Mouse (Mus musculus): ENCODE results near the gene Dennd1a. TPM values are rescaled to one million over a fixed set of nuclear protein-coding genes. Genes with fewer than 3 reads are reported as not detected.

The Dennd1a gene
- polyA plus RNA-seq, 1 experiment: 7.7 TPM

DNA sequence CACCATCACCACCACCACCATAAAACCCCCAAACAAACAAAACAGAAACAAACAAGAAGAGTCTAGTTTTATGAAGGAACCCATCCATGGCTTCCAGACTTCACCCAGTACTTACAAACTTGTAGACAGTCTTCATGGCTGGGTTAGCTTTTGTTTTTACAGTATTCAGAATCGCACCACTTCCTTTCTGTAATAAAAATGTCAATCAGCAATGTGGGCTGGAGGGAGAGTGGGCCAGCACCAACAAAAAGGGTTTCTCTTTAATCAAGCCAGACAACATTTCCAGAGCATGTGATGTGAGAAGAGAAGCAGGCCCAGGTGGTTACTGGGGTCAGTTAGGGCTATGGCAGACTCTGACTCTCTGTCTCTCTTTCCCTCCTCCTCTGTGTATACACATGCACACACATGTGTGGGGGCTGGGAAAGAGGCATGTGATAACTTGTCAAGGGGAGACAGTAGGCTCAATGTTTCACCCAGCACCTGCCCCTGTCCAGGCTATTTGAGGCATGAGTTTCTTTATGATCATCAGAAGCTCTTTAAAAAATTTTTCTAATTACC, 433.2 kb downstream of the Dennd1a start:
- Histone ChIP-seq H3K27me3 (ENCODE audit: control insufficient read depth, insufficient read depth, insufficient read length) (no peaks in the 10 kb centered on the region), H3K79me3 (ENCODE audit: low read depth) (no peaks in the 10 kb centered on the region), H3K4me3 (ENCODE audit: insufficient read depth, poor library complexity, severe bottlenecking) (no peak overlapping the region), H3K79me2 (ENCODE audit: control insufficient read depth, insufficient read depth) (no peaks in the 10 kb centered on the region), H3ac (ENCODE audit: control insufficient read depth, insufficient read length, low read depth) (no peak overlapping the region), H3K36me3 (ENCODE audit: control insufficient read depth, insufficient read depth) (peaks cover 4% of the 10 kb centered on the region)
- TF ChIP-seq USF1 (IDR thresholded peaks at IDR 0.05; ENCODE audit: low read depth) (no peak), FOSL1 (IDR thresholded peaks at IDR 0.05; ENCODE audit: insufficient read depth, low read length, poor library complexity, severe bottlenecking) (no peak), CTCF (IDR thresholded peaks at IDR 0.05; ENCODE audit: control insufficient read depth, insufficient read depth, insufficient read length) (no peak), MYOD1 (IDR thresholded peaks at IDR 0.05; ENCODE audit: control insufficient read depth, insufficient read length, low read depth) (no peak), CEBPB (IDR thresholded peaks at IDR 0.05; ENCODE audit: low read depth) (no peak), MYOG (IDR thresholded peaks at IDR 0.05; ENCODE audit: control insufficient read depth, extremely low read depth, insufficient read length) (no peak), MAX (IDR thresholded peaks at IDR 0.05) (no peak)

DNA sequence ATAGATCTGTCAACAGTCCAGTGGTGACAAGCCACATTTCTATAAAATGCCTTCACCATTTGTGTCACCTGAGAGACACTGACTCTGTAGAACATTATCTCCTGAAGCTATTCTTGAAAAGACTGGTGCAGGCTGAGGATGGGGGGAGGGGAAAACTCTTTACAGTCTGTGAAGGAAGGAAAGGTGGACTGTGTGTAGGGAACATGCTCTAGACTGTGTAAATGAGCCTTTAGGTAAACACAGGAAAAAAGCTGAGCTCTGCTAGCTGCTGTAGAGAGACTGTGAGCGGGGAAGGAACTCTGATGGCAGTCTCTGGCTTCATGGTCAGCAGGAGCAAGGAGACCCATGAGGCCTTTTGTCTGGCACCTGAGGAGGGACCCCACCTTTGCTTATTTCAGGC, 436.6 kb downstream of the Dennd1a start:
- Histone ChIP-seq H3K79me3 (ENCODE audit: low read depth) (no peaks in the 10 kb centered on the region), H3K36me3 (ENCODE audit: control insufficient read depth, insufficient read depth) (no peaks in the 10 kb centered on the region), H3ac (ENCODE audit: control insufficient read depth, insufficient read length, low read depth) (no peak overlapping the region), H3K27me3 (ENCODE audit: control insufficient read depth, insufficient read depth, insufficient read length) (no peaks in the 10 kb centered on the region), H3K4me3 (ENCODE audit: insufficient read depth, poor library complexity, severe bottlenecking) (no peak overlapping the region), H3K79me2 (ENCODE audit: control insufficient read depth, insufficient read depth) (no peaks in the 10 kb centered on the region)
- TF ChIP-seq CTCF (IDR thresholded peaks at IDR 0.05; ENCODE audit: control insufficient read depth, insufficient read depth, insufficient read length) (no peak), MYOD1 (IDR thresholded peaks at IDR 0.05; ENCODE audit: control insufficient read depth, insufficient read length, low read depth) (no peak), MYOG (IDR thresholded peaks at IDR 0.05; ENCODE audit: control insufficient read depth, extremely low read depth, insufficient read length) (no peak), MAX (IDR thresholded peaks at IDR 0.05) (no peak), FOSL1 (IDR thresholded peaks at IDR 0.05; ENCODE audit: insufficient read depth, low read length, poor library complexity, severe bottlenecking) (no peak), CEBPB (IDR thresholded peaks at IDR 0.05; ENCODE audit: low read depth) (no peak), USF1 (IDR thresholded peaks at IDR 0.05; ENCODE audit: low read depth) (no peak)

DNA sequence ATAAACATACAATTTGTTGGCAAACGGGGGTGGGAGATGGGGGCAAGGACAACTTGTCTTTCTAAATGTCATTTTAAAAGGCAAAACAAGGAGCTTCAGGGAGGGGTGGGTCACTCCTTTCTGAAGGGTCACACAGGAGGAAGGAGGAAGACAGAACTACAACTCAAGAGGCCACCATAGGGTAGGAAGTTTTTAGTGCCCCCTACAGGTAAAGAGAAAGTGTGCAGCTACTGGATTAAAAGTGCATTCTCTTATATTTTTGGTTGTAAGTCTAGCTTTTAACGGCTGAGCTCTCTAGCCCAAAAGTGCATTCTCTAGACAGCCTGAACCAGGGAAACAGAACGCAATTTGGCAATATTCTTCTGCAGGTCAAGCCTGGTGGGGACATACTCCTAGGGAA, 437.8 kb downstream of the Dennd1a start:
- no peak for TF ChIP-seq CEBPB (IDR thresholded peaks at IDR 0.05; ENCODE audit: low read depth)
- no peak for TF ChIP-seq USF1 (IDR thresholded peaks at IDR 0.05; ENCODE audit: low read depth)
- no peak for TF ChIP-seq FOSL1 (IDR thresholded peaks at IDR 0.05; ENCODE audit: insufficient read depth, low read length, poor library complexity, severe bottlenecking)
- no peak for TF ChIP-seq CTCF (IDR thresholded peaks at IDR 0.05; ENCODE audit: control insufficient read depth, insufficient read depth, insufficient read length)
- TF ChIP-seq MAX (IDR thresholded peaks at IDR 0.05): no peak
- TF ChIP-seq MYOD1 (IDR thresholded peaks at IDR 0.05; ENCODE audit: control insufficient read depth, insufficient read length, low read depth): no peak
- no peak for TF ChIP-seq MYOG (IDR thresholded peaks at IDR 0.05; ENCODE audit: control insufficient read depth, extremely low read depth, insufficient read length)
- no peaks in the 10 kb centered on the region for H3K27me3 ChIP-seq (ENCODE audit: control insufficient read depth, insufficient read depth, insufficient read length)
- H3K79me2 ChIP-seq (ENCODE audit: control insufficient read depth, insufficient read depth): no peaks in the 10 kb centered on the region
- no peaks in the 10 kb centered on the region for H3K36me3 ChIP-seq (ENCODE audit: control insufficient read depth, insufficient read depth)
- no peaks in the 10 kb centered on the region for H3K79me3 ChIP-seq (ENCODE audit: low read depth)
- no peak overlapping the region for H3ac ChIP-seq (ENCODE audit: control insufficient read depth, insufficient read length, low read depth)
- no peak overlapping the region for H3K4me3 ChIP-seq (ENCODE audit: insufficient read depth, poor library complexity, severe bottlenecking)

DNA sequence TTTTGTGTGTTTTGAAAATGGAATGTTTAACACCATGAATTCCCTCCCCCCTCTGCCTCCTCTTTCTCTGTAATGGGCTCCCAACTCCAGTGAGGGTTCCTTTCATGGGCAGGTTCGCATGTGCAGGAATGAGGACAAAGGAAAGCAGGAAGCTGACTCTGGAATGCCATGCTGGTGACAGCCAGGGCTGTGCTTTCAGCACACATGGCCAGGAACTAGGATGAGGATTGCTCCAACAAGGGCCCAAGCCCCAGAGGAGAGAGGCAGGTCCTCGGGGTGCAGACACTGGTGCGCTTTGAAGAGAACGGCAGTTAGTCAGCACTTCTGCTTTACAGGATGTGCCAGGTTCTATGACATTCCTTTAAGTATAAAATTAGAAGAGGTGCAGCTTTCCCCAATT, 444.5 kb downstream of the Dennd1a start:
- no peak for TF ChIP-seq FOSL1 (IDR thresholded peaks at IDR 0.05; ENCODE audit: insufficient read depth, low read length, poor library complexity, severe bottlenecking)
- TF ChIP-seq MAX (IDR thresholded peaks at IDR 0.05): no peak
- TF ChIP-seq MYOD1 (IDR thresholded peaks at IDR 0.05; ENCODE audit: control insufficient read depth, insufficient read length, low read depth): no peak
- TF ChIP-seq CTCF (IDR thresholded peaks at IDR 0.05; ENCODE audit: control insufficient read depth, insufficient read depth, insufficient read length): no peak
- TF ChIP-seq MYOG (IDR thresholded peaks at IDR 0.05; ENCODE audit: control insufficient read depth, extremely low read depth, insufficient read length): no peak
- TF ChIP-seq CEBPB (IDR thresholded peaks at IDR 0.05; ENCODE audit: low read depth): no peak
- no peak for TF ChIP-seq USF1 (IDR thresholded peaks at IDR 0.05; ENCODE audit: low read depth)
- Histone ChIP-seq H3K4me3 (ENCODE audit: insufficient read depth, poor library complexity, severe bottlenecking) (no peak overlapping the region), H3K36me3 (ENCODE audit: control insufficient read depth, insufficient read depth) (no peaks in the 10 kb centered on the region), H3K79me3 (ENCODE audit: low read depth) (no peaks in the 10 kb centered on the region), H3K79me2 (ENCODE audit: control insufficient read depth, insufficient read depth) (no peaks in the 10 kb centered on the region), H3K27me3 (ENCODE audit: control insufficient read depth, insufficient read depth, insufficient read length) (no peaks in the 10 kb centered on the region), H3ac (ENCODE audit: control insufficient read depth, insufficient read length, low read depth) (no peak overlapping the region)

DNA sequence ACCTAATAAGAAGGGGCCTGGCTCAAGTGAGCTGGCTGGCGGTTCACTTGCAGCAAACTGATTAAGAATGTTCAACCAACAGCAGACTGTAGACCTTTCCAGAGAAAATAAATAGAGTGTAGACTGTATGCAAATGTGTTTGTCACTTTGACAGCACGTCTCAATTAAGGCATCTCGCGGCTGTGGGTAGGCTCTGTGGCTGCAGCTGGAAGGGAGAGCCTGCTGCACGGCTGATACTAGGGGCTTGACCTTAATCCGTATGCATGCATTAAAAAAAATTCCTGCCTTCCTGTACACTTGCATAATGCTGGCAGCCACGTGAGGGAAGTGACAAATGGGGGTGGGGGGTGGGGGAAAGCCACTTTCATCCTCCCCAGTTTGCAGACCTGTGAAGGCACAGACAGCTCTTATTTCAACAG, 445.0 kb downstream of the Dennd1a start:
- Histone ChIP-seq H3K79me2 (ENCODE audit: control insufficient read depth, insufficient read depth) (no peaks in the 10 kb centered on the region), H3ac (ENCODE audit: control insufficient read depth, insufficient read length, low read depth) (no peak overlapping the region), H3K36me3 (ENCODE audit: control insufficient read depth, insufficient read depth) (no peaks in the 10 kb centered on the region), H3K79me3 (ENCODE audit: low read depth) (no peaks in the 10 kb centered on the region), H3K27me3 (ENCODE audit: control insufficient read depth, insufficient read depth, insufficient read length) (no peaks in the 10 kb centered on the region), H3K4me3 (ENCODE audit: insufficient read depth, poor library complexity, severe bottlenecking) (no peak overlapping the region)
- TF ChIP-seq CEBPB (IDR thresholded peaks at IDR 0.05; ENCODE audit: low read depth) (no peak), FOSL1 (IDR thresholded peaks at IDR 0.05; ENCODE audit: insufficient read depth, low read length, poor library complexity, severe bottlenecking) (no peak), MYOG (IDR thresholded peaks at IDR 0.05; ENCODE audit: control insufficient read depth, extremely low read depth, insufficient read length) (no peak), USF1 (IDR thresholded peaks at IDR 0.05; ENCODE audit: low read depth) (no peak), MYOD1 (IDR thresholded peaks at IDR 0.05; ENCODE audit: control insufficient read depth, insufficient read length, low read depth) (no peak), CTCF (IDR thresholded peaks at IDR 0.05; ENCODE audit: control insufficient read depth, insufficient read depth, insufficient read length) (no peak), MAX (IDR thresholded peaks at IDR 0.05) (no peak)

Measured in C2C12 (cell line).